Mouse (Mus musculus) mesoderm, embryonic 11.5 days (tissue): Measurements from ENCODE around the gene Nup205.

Experiments used
- DNase-seq: peaks from one replicate; pipeline ENCODE4 v3.0.0-alpha.2; 2012; ENCODE audit warnings: low read depth, low spot score

The Nup205 gene

DNA sequence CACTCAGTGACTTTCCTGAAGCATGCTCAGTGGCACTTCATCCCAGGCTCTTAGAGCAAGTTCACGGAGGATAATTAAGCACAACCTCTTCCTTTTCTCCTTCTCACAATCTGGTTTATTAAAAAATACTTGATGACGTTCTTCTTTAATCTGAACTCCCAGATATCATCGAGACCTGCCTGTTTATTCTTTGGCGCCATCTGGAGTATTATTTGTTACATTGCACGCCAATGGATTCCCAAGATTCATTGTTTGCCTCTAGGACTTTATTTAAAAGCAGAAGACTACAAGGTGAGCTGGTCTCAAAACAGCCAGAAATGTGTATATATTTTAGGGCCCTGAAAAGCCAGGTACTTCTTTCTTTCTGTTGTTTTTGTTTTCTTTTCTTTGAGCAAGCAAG lies 67.9 kb downstream of the Nup205 start:
- peak; percentile 17 for DNase-seq

DNA sequence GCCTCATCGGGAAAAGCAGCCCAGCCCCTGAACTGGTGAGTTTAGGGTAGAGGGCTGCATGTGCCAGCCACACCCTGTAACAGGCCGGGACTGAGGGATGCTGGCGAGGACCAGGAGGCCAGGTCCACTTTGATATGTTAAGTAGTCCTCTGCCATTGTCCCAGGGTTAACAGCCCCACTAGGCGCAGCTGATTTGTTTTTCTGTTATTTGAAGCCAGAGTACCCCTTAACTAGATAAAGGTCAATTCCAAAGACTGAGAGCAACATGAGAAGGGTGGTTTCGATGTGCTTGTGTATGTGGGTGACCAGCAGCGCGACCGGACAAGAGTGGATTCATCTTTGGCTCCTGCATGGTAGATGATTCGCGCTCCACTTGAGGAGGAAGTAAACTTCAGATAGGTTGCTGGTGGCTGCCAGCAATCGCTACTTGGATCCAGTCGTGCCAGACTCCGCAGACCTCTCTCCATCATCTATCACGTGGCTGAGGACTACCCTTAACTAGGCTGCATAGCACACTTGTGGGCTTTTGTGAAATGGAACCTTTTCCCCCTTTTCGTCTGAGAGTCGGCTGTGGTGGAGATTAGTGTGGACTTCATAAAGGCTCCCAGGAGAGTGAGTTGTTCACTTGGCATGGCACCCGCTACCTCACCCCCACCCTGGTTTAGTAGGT lies 74.7 kb downstream of the Nup205 start:
- DNase-seq: no peak

DNA sequence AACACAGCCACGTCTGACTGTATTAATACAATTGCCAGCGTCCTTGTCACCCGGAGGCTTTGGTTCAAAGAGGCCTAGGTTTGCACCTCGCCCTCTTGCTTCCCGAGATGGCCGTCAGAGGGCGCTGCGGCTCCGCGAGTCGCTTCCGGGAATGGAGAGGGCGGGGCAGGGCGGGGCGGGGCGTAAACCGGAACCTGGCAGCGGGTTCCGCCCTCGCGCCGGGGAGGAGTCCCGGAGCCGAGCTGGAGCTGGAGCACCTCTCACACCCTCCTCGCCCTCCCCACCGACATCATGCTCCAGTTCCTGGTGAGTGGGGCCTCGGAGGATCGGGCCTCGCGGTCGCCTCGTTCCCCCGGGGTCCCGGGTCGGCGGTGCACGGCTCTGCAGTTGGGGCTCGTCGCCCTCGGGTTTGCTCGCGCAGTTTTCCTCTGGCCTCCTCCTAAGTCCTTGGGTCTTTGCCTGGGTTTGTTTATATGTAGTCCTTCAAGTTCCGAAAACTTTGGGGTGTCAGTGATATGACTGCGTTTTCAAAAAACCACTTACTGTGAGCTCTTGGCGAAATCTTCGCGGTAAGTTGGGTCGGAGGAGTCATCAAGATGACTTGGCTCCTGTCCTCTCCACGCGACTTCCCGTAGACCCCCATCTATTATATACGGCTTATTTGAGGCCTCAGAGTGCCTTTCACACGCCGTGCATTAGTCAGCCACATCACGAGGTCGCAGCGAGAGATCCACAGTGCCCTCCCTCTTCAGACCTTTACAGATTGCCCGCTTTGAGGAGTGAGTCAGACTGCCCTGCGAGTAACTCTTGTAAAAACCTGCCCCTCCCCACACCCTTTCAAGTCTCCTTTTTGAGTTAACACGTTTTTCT lies 75.5 kb downstream of the Nup205 start:
- DNase-seq: peak; percentile 92

DNA sequence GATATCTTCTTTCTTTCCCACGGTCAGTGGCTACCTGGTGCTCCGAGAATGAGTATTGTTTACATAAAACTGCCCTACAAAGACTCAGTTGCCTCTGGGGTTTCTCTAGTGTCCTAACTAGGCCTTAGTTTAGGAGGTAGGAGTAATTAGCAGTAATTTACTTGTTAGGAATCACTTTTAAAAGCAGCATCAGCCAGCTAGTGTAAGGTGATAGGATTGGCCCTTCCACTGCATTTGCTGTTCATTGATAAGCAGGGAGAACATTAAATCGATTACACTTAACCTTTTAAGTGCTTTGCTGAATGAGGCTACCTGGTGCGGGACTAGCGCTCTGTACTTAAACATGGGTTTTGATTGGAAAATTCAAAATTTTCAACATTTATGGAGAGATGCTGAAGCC lies 76.3 kb downstream of the Nup205 start:
- no peak for DNase-seq

DNA sequence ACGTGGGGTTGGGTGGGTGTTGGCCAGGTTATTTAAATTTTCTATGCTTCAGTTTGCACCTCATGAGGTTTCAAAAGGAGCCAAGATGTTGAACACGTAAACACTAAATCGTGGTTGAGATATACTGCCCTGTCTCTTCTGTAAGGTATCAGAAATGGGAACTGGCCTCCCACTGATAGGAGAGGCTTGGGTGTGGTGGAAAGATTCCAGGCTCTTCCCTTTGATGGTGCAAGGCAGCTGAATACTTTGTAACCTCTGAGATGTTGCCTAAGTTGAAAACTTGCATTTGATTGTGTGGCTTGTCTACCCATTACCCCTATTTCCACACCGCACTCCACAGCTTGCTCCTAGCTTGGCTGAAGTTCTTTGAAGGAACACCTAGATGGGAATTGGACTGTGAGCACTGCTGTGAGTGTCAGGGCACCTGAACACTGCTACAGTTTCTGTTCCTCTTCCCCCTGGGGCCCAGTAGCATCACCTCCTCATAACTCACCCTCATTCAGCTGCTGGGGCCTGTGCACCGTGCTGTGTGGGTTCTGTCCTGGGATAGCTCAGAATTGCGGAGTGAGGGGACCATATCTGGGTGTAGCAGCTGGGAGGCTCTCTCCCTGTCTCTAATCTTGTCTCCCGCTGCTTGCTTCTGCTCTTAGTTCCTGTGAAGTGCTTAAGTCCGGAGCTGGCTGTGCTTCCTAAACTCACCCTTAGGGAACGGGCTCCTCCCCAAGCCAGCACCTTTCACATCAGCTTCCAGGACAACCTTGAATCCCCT lies 77.1 kb downstream of the Nup205 start:
- no peak for DNase-seq

DNA sequence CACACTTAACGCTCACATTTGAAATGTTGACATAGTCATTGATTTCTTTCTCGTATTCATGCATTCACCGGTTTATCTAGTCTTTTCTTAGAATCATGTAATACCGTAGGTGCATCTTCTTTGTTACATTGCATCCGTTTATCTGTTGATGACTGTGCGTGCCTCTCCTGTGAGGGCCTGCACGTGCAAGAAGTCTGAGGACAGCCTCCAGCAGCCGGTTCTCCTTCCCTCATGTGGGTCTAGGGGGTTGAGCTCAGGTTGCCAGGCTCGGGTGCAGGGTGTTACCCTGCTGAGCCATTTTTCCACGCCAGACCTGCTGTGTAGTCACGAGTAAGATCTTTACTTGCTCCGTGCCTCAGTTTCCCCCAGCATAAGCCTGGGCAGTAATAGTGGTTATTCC lies 77.8 kb downstream of the Nup205 start:
- no peak for DNase-seq

DNA sequence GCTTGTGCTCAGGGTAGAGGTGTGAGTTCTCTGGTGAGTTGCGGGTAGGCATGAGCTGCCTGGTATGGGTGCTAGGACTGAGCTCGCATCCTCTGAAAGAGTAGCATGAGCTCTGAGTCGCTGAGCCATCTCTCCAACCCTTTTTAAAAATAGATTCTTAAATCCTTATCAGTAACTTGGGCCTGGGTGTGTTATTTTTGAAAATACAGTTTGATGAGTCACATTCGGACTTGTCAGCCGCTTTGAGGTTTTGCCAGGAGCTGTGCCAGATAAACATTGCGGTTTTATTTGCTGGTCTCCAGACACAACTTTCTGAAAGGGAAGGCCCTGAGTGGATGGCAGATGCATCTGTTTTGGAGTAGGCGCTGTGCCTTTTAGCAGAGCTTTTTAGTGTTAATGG lies 79.5 kb downstream of the Nup205 start:
- no peak for DNase-seq

DNA sequence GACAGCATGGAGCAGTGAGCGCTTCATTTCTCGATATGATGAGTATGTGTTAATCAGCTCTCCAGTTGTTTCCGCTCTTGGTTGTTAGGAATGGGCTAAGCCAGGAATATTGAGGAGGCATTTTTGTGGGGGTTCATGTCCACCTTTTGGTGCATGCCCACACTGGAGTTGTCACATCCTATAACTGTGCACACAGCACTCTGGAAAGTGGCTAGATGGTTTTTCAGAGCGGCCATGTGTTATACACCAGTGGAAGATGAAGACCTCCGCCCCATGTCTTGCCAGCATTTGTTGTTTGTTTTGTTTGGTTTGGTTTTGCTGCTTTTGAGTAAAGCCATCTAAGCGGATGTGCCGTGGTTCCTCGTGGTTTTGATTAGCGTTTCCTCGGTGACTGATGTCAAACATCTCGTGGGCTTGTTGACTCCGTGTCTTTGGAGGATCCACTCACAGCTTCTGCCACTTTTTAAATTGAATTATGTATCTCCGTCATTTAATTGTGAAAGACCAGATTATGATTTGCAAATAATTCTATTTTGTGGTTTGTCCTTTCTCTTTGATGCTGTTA lies 80.5 kb downstream of the Nup205 start:
- DNase-seq: no peak

DNA sequence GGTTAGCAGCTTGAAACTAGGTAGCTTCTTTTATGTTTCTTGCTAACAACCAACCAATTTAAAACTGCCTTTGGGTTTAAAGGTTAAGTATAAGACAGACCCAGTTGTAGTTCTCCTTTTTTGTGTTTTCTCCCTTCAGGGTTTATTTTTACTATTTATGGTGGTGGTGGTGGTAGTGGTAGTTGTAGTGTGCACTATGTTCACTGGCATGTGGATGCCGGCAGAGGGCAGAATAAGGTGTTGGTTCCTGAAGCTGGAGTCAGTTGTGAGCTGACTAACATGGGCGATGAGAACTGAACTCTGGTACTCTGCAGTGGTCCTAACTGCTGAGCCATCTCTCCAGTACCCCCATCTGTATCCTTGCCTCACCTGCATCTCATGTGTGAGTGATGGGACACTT lies 81.7 kb downstream of the Nup205 start:
- no peak for DNase-seq

DNA sequence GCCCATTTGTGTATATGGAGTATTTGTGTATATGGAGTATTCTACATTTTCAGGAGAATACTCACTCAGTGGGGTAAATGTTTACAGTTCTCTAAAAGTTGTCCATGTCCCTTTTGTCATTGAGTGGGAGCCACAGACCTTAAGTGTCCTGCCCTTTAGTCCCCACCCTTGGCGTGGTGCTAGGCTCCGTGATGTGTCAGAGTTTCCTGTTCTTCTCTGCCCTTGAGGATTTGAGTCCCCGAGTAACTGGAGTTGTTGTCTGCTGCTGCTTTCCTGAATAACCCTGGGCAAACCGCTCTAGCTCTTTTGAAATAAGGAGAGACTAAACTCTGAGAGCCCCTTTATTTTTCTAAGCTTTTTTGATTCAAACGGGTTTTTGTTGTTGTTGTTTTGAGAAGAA lies 82.3 kb downstream of the Nup205 start:
- DNase-seq: no peak

DNA sequence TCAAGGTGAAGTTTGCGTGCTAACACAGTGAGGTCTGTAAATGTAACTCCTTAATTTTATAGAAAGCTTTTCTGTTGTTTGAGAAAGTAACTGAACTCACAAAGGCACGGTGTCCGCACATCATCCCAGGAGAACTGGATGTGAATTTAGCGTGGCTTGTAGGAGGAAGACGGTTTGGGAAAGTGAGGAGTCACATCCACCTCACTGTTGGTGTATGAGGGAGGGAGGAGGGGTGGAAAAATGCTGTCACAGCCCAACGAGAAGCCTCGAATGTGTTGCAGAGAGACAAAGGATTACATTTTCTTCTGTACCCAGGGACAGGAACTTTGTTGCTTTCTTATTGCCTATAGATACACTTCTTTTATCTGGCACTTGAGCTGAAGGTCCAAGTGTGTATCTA lies 83.3 kb downstream of the Nup205 start:
- no peak for DNase-seq

DNA sequence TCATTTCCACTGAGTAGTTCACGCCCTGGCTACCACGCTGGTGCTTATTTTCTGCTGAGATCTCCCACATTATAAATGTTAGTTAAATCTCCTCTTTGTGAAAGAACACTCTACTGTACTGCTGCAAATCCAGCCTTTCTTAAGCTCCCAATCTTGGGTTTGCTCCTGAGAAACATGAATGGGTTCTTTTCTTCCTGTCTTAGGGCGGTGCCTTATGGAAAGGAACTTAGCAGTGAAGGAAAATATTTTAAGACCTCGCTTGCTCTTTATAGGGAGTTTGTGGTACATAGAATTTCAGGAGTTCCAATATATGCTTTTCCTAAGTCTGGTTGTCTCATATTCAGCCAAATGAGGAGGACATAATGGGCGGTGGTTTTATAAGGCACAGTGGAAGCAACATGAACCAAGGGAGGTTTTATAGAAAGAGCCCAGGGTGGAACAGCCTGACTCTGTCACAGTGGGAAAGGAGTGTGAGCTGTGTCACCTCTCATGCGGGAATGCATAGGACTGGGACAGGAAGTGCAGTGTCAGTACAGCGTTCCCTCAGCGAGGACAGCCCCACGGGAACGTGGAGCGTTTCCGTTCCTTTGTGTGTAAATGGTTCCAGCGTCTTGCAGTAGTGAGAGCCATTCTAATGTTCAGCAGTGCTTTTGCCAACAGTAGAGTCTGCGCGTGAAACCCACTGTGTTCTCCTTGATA lies 88.5 kb downstream of the Nup205 start:
- DNase-seq: no peak

DNA sequence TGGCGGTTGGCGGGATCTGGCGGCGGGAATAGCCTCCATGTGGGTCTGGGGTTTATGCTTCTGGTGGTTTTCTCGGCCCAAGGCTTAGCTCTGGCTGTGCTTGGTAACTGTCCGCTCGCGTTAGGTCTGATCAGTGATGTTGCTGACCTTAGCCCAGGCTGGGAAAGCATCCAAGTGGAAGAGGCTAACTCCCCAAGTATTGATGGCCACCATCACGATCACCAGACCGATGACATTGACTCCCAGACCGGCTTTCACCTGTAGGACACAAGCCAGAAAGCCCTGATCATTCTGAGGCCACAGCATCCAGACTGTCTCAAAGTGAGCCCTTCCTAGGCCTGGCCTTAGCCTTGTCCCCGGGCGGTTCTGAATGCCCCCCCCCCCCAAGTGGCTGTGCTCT lies 91.5 kb downstream of the Nup205 start:
- no peak for DNase-seq

DNA sequence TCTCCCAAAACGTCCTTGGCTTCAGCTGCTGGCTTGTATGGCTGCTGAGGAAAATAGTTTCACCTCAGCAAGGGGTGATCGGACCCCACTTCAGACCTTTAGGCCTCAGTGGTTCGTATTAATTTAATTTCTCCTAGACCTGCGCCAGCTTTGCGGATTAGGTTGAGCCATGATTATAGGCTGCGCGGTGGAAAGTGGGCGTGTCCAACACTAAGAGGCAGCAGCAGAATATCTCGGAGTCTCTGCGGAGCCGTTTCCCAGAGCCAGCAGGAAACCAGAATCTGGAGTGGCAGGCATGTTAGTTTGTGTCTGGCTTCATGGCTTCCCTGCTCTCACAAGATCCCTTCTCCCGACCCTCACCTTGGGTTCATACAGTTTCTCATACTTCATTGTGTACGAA lies 92.4 kb downstream of the Nup205 start:
- DNase-seq: no peak

DNA sequence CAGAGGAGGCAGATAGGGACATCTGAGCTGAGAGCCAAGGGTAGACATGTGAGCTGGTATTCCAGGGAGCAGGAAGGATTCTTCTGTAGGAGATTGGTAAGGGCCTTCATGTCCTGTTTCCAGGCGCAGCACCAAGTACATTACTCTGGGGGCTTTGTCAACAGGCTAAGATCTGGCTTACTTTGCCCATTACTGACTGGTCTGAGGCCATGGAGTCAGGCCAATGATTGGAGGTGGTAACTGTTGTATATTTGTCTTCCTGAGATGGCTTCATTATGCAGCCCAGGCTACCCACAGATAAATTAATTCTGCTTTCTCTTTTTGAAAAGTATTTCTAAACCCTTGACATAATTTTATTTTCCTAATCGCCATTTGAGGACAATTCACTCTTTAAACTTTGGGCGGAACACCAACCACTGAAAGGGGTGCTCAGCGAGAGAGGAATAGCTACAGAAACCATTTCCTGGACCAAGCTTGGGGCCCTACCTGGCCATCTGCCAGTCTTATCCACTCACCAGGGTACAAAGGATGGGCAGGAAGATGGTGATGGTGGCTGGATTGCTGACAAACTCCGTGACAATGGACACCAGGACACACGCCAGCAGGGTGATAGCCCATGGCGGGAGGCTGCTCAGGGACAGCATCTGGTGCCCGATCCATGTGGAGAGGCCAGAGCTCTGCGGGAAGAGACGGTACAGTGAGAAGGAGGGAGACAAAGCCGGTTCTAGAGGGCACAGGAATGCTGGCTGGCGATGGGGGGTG lies 94.1 kb downstream of the Nup205 start:
- DNase-seq: no peak

DNA sequence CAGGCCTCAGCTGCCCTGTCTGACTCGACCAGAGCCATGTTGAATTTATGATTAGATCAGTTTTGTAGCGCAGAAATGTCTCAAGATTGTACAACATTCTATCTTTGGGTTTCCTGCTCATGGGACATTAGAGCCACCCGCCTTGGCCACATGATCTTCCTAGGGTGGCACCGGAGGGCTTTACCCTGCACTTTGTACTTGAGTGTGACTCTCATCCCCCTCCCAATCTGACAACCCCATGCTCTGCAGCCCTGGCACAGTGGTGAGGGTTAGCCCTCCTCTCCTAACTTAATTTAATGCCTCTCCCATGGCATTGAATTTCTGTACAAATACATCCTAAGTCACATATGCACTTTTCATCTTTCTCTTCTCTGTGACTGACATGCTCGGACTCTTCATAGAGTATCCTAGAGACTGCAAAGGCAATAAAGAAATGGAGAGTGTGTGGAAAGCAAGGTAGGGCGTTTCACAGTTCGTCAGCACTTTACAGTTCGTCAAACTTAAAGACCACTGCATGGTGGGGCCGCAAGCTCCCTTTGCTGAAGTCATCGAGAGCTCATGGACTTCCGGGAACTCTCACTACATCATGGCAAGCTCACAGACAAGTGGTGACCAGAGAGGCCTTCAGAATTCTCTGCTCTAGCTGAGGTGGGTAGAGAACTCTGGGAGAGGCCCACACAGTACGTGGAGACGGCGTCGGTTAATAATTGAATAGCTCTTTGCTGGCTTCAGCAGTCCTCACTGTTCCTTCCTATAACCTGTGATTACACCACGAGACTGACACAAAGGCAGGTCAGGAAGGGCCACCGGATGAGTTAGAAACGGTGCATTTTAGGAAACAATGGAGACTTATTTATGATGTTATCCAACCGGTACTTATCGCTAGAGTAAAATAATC lies 94.9 kb downstream of the Nup205 start:
- no peak for DNase-seq

DNA sequence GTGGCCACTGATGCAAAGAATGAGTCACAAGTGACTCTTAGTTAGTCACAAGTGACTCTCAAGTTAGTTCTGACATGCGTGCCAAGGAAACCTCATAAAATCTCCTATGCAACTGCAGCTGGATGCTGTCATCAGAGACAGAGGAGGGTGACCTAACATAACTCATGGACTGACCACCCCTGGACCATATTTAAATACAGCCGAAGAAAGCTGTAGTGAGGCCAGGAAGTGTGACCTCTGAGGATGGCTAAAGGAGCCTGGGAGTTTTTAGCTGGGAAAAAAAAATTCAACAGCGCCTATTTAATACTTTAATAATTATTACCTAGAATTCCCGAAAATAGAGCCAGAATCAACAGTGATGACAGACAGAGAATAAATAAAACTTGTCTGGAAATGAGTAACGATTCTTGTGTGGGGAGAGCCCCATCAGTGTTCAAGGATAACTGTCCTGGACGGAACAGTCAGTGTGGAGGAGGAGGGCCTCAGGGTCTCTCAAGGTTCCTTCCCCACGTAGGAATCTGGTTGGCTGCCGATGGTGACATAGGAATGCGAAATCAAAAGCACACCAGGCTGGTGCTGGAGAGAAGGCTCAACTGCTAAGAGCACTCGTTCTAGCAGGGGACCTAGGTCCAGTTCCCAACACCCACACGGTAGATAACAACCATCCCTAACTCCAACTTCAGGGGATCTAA lies 96.3 kb downstream of the Nup205 start:
- peak; percentile 8 for DNase-seq

DNA sequence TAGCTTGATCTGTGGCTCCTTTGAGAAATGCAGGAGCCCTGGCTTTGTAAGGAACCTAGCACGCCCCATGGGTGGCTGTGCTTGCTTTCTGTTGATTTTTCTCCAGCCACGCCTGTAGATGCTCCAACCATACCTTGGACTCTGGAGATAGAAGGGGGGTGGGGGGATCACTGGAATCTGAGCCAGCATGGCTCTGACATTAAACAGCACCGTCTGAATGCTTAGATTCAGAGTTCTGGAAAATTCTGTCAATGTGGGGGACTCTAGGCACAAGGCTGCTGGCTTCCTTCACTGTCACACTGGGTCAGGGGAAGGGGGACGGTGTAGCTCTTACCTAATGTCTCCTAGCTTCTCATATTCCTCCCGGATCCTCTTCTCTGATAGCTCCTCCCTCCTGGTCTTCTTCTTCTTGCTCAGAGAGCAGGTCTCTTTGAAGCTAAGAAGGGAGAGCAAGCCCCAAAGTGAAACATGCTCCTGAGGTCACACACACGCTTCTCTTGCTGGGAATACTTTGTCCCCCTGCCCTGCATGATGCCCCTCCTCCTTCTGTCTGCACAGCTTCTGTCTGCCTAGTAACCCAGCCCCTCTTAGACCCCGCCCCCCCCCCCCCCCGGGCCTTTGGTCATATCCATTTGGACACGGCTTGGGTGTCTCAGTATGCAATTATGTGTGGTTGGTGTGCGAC lies 100.8 kb downstream of the Nup205 start:
- no peak for DNase-seq

DNA sequence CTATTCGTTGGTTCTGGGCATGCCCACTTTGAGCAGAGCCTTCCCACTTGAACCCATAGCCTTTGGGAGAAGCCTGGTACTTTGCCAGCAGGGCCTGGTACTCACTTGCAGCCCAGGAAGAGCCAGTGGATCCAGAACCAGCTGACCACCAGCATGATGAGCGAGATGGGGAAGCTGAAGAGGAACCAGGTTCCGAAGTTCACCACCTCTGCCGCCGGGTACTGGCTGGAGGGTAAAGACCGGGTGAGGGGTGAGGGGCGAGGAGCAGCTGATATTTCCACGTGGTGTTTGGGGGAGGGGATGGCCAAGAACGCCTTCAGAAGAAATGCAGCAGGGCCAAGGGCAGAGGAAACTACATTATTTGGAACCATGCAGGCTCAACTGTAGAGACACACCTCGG lies 102.1 kb downstream of the Nup205 start:
- DNase-seq: no peak
